Mouse (Mus musculus) heart, postnatal 10 days (tissue): ENCODE data around the gene Naip1. TPM values are rescaled to one million over a fixed set of nuclear protein-coding genes. Genes with fewer than 3 reads are reported as not detected.
"Not testable (repeated sequence)": the region's sequence is repeated elsewhere in the genome, so short reads cannot be mapped to it uniquely, and the experiment has no call there.

Experiments used
- DNase-seq, 2 experiments: peaks; one replicate each; pipeline ENCODE4 v3.0.0; 2021
- intact Hi-C: fragments of 180-260 bp; cut with DNase I; formaldehyde crosslinking; loops from one replicate; pipeline ENCODE4 v1.15.1; 2025
- total RNA-seq, 2 experiments: library from RNA; stranded (reverse); gene quantifications; 2 replicates each; pipeline ENCODE4 v1.2.3; 2021

The Naip1 gene
- under 1 TPM in 1 of 2 experiments, not detected in 1; 0.07 TPM for total RNA-seq

GRCm38 (mm10) chr13:100452415-100453127 lies at the start of gene Naip1:
Gene Naip1, minus strand, starts transcription at chr13:100452869.
- intact Hi-C loops, DNase-seq: not testable (repeated sequence)

DNA sequence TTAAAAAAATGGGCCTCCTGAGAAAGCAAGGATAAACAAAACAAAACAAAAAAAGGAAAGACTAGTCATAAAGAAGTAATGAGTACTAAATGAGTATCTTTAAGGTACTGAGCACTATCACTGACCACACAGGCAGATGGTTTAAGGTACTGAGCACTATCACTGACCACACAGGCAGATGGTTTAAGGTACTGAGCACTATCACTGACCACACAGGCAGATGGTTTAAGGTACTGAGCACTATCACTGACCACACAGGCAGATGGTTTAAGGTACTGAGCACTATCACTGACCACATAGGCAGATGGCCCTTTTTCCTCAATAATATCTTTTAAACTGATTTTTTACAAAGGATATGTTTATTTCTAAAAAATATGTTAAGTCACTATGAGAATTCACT lies 47.0 kb upstream of the Naip1 start:
- intact Hi-C loops, result loop anchor here (10.0 kb wide), 1 partner anchor 375 kb away; the partner anchor contains the start of gene Smn1

GRCm38 (mm10) chr13:100495337-100495736 lies 42.7 kb upstream of the Naip1 start:
- peak in 1 of 2 experiments; percentile 5 for DNase-seq
- intact Hi-C loops, result loop anchor here (10.0 kb wide), 1 partner anchor 371 kb away; the partner anchor contains the start of gene Smn1

More for the DNA sequence above, 47.0 kb upstream of the Naip1 start:
- DNase-seq, result not testable (repeated sequence)

GRCm38 (mm10) chr13:100494370-100494769 lies 41.7 kb upstream of the Naip1 start:
- intact Hi-C loops, result loop anchor here (5.0 to 10.0 kb wide), 3 partner anchors 103 to 370 kb away; partner anchors contain the start of genes Marveld2 and Smn1
- DNase-seq, result not testable (repeated sequence)

DNA sequence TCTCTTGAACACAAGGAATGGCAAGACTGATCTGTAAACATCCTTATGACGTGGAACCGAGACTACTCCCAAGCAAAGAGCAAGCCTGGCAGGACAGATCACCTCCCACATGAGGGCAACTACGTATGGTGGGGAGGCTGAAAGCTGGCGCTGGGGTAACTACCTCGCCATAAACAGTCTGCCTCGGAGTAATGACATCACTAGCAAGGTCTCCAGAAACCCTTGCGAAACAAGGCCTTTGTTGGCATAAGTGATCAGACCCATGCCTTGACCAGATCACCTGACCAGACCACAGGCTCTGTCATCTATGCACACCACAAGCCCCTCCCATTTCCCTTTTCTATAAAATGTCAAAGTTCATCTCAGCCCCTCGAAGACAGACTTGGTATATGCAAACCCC lies 40.6 kb upstream of the Naip1 start:
- no peak for DNase-seq
- intact Hi-C loops, result loop anchor here (2.0 to 10.0 kb wide), 4 partner anchors 104 to 369 kb away; partner anchors contain the start of genes Ak6, Marveld2, Rad17 and Smn1

DNA sequence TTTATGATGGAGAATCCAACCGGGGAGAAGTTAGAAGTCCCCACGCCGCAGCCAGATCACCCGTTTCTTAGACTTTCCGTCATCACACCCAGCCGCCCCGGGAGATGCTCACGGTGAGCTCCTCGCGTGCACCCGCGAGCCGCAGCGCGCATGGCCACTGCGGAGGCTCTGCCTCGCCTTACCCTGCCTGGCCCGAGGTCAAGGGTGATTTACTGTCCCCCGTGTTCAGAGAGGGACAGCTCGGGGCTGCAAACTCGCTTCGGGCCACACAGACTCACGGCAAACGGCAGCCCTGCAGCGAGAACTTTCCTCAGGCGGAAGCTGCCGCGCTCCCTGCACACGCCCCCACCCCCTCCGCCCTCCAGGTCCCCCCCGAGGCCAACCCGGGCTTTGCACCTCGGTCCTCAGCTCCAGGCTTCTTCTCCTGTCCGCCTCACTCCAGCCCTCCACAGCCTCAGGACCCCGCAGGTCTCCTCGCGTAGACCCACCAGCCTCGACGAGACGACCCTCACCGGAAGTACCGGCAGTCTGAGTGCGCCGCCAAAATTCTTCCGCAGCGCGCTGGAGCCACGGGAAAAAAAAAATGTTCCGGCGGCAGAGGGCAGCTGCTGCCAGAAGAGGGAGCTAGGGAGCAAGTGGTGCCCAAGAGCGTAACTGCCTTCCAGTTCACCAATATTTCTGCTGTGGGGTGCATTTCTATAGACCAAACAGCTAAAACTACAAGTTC lies 39.6 kb upstream of the Naip1 start, which contains the start of gene Gtf2h2:
Gene Gtf2h2, minus strand, starts transcription at position 519 of the 727 bp plus-strand sequence.
- intact Hi-C loops, result loop anchor here (2.0 to 10.0 kb wide), 4 partner anchors 105 to 367 kb away; partner anchors contain the start of genes Ak6, Marveld2, Rad17 and Smn1

DNA sequence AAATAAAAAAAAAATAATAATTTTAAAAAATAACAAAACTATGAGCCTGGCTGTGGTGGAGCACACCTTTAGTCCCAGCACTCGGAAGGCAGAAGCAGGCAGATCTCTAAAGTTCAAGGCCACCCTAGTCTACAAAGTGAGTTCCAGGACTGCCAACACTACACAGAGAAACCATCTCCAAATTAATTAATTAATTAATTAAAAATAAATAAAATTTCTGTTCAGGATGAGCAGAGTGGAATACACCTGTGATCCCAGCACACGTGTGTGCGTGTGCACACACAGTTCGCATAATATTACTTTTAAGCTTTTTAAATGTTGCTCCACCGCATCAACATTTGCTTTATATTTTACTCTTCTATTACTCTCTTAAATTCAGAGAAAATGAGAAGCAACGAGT lies 39.0 kb upstream of the Naip1 start:
- intact Hi-C loops, result loop anchor here (2.0 to 10.0 kb wide), 4 partner anchors 106 to 367 kb away; partner anchors contain the start of genes Ak6, Marveld2, Rad17 and Smn1
- DNase-seq, result no peak

More for the DNA sequence above, 39.6 kb upstream of the Naip1 start, which contains the start of gene Gtf2h2:
- peak; percentile 87 to 93 for DNase-seq

- DNase-seq, result no peak
- intact Hi-C loops, result loop anchor here (5.0 to 10.0 kb wide), 3 partner anchors 107 to 366 kb away; partner anchors contain the start of genes Marveld2 and Smn1
Observed at GRCm38 (mm10) chr13:100490424-100490823, 37.8 kb upstream of the Naip1 start.

GRCm38 (mm10) chr13:100483610-100484009 lies 30.9 kb upstream of the Naip1 start:
- intact Hi-C loops, result loop anchor here (5.0 kb wide), 1 partner anchor 149 kb away; no protein-coding TSS in a partner anchor
- DNase-seq, result no peak

GRCm38 (mm10) chr13:100463527-100464222 lies 11.0 kb upstream of the Naip1 start:
- DNase-seq, result no peak
- intact Hi-C loops, result no loop called here

GRCm38 (mm10) chr13:100461336-100461735 lies 8.7 kb upstream of the Naip1 start:
- intact Hi-C loops, result no loop called here
- DNase-seq, result no peak

DNA sequence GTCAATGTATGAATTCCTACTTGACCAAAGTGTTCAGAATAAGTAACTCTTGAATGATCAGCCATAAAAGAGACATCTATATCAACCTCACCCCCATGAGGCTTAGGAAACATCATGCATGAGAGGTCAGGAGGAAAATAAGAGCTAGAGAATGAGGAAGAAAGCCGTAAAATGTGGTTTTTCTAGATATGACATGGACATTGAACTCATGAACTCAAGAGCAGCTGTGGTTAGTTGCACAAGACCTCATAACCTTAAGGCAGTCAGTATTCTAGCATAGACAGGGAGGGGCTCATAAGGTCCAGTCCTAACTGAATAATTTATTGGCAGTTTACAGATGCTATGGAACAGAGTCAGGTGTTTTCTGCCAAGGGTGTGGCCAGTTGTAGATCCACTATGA lies 3.2 kb downstream of the Naip1 start:
- DNase-seq, result no peak
- intact Hi-C loops, result no loop called here

GRCm38 (mm10) chr13:100440116-100440515 lies 12.6 kb downstream of the Naip1 start:
- intact Hi-C loops, result no loop called here

DNA sequence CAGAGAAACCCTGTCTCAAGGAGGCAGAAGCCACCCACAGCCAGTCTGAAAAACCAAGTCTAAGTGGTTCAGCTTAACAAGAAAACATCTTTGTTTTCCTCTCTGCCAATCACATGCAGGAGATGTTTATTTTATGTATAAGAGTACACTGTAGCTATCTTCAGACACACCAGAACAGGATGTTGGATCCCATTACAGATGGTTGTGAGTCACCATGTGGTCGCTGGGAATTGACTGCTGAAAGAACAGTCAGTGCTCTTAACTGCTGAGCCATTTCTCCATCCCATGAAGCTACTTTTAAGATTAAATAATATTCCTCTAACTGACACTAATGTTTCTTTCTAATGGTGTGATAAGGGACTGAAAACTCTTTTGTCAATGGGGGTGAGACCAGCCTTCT lies 14.0 kb downstream of the Naip1 start:
- no peak for DNase-seq
- intact Hi-C loops, result no loop called here

More at GRCm38 (mm10) chr13:100440116-100440515, 12.6 kb downstream of the Naip1 start:
- no peak for DNase-seq

GRCm38 (mm10) chr13:100437322-100437825 lies 15.3 kb downstream of the Naip1 start:
- intact Hi-C loops, result no loop called here
- DNase-seq, result no peak

- intact Hi-C loops, result not testable (repeated sequence)
Observed at GRCm38 (mm10) chr13:100436556-100437163, 16.0 kb downstream of the Naip1 start.

DNA sequence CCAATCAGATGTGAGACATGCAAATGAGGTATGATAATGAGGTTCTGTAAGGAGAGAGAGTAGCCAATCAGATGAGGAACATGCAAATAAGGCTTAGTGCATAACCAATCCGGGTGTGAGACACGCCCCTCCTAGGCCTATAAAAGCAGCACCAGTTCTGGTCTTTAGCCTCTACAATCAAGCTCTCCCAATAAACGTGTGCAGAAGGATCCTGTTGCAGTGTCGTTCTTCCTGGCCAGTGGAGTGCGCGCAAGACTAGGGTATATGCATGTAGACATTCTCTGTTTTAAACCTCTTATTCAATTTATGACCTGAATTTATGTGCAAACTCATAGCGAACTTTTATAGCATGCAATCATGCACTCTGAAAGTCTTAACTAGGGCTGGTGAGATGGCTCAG lies 32.7 kb downstream of the Naip1 start:
- intact Hi-C loops, DNase-seq: not testable (repeated sequence)

More at GRCm38 (mm10) chr13:100436556-100437163, 16.0 kb downstream of the Naip1 start:
- DNase-seq, result not testable (repeated sequence)

GRCm38 (mm10) chr13:100414428-100414827 lies 38.2 kb downstream of the Naip1 start:
- intact Hi-C loops, result no loop called here
- DNase-seq, result no peak

- intact Hi-C loops, result no loop called here
Observed at GRCm38 (mm10) chr13:100409825-100410224, 42.8 kb downstream of the Naip1 start.

More at GRCm38 (mm10) chr13:100409825-100410224, 42.8 kb downstream of the Naip1 start:
- DNase-seq, result no peak
